Mouse (Mus musculus): ENCODE results near the gene Vmn1r202.
"Not testable (repeated sequence)": the region's sequence is repeated elsewhere in the genome, so short reads cannot be mapped to it uniquely, and the experiment has no call there.

Gene Vmn1r202

DNA sequence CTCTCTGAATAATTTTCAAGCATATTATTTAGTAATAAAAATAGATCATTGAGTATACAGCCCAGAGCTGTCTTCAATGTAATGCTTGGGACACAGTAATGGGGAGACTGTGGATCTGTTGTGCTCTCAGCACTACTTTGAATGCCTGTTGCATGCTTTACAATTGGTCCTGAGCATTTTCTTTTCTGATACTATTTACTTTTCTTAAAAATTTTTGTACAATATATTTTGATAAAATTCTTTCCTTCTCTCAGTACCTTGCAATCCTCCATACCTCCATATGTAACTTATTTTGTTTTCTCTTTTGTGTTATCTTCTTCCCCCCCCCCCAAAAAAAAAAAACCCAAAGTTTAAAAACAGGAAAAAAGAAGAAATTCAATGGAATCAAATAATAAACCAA lies at the start of gene Vmn1r202:
Gene Vmn1r202, minus strand, starts transcription at position 101 of the 400 bp plus-strand sequence.
- ATAC-seq (ENCODE audit: insufficient number of reproducible peaks, low FRiP score, low TSS enrichment): no peak

DNA sequence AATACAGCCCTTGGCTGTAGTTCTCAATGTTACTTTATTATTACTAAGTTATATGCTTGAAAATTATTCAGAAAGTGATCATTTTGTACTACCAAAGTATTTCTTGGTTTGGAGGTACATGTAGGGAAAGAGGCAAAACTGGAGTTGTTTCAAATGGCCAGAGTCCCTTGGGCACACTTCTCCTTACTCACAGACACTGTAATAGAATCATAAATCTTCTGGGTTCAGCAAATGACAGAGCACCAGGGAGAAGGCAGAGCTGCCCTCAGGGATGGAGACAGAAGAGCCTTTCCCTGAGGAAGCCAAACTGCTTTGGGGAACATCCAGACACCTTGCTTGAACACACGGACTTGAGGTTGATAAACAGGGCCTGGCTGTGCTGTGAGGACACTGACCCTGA lies 47.7 kb upstream of the Vmn1r202 start, which contains the start of gene Vmn1r204:
Gene Vmn1r204, plus strand, starts transcription at position 301 of the 400 bp plus-strand sequence.
- ATAC-seq (ENCODE audit: insufficient number of reproducible peaks, low FRiP score, low TSS enrichment): not testable (repeated sequence)

DNA sequence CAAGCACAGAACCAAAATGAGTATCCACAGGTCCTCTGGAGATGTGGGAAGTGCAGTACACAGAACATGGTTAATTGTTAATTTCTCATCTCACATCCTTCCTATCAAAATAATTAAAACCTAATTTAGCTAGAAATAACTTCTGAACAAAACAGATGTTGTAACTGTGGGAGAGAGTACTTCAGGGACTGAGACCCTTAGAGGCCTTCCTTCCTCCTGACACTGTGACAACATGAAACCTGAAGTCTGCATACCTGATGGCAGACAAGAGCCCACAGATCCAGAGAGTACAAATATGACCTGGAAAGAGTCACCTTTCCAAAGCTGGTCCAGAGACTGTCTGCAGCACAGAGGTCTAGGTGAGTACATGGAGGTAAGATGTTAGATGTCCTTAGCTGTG lies 12.6 kb upstream of the Vmn1r202 start, which contains the start of gene Vmn1r203:
Gene Vmn1r203, plus strand, starts transcription at position 301 of the 400 bp plus-strand sequence.
- ATAC-seq (ENCODE audit: insufficient number of reproducible peaks, low FRiP score, low TSS enrichment): no peak

DNA sequence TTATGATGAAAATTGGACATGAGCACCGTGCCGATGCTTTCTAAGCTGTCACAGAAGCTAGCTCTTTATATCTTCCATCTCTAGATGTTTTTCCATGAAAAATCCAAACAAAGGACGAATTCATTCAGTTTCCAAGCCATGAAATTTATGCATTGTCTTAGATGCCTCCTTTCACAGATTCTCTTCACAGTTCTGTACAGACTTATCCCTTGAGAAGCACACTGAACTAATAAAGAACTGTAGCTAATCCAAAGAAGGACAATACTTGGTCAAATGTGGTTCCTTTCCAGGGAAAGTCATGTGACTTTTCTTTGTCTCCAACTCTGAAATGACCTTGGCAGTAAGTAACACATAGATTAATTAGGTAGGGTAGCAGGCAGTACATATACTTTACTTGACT lies 2.8 kb downstream of the Vmn1r202 start:
- no peak for ATAC-seq (ENCODE audit: insufficient number of reproducible peaks, low FRiP score, low TSS enrichment)

DNA sequence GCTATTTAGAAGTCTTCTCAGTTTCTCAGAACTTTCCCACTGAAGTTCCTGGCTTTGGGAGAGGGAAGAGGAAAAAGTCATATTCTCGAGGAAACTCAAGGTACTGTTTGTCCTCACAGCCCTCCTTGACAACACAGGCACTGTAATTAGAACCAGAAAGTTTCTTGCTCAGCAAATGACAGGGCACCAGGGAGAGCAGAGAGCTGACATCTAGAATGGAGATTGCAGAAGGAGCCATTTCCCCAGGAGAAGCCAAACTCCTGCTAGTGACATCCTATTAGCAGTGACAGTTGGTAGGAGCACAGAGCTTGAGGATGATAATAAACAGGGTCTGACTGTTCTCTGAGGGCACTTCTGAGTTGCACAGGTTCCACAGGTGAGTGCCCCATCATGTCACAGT lies 33.6 kb downstream of the Vmn1r202 start, which contains the start of gene Vmn1r201:
Gene Vmn1r201, plus strand, starts transcription at position 301 of the 400 bp plus-strand sequence.
- ATAC-seq (ENCODE audit: insufficient number of reproducible peaks, low FRiP score, low TSS enrichment): no peak

DNA sequence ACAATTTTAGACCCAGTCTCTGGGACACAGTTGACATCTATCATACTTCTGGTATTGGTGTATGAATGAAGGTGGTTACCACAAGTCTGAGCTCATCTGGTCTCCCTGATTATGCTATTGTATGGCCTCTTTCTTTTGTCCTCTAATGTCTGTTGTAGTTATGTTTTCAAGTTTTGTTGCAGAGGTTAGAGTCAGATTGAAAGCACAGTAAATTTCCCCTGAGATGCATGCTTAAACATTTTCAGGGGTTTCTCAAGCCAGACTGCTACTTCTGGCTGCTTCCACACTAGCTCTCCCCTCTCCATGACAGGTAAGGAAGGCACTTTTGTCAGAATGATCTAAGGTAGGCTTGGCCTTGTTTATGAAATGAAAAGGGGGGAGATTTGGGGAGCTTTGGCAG lies 50.0 kb downstream of the Vmn1r202 start:
- ATAC-seq (ENCODE audit: insufficient number of reproducible peaks, low FRiP score, low TSS enrichment): no peak
